8 mouse cellular contexts compared by ENCODE assay signal in genomic region chr9:58249592-58250192, GRCm38 (mm10). TPM values are rescaled to one million over a fixed set of nuclear protein-coding genes. Genes with fewer than 3 reads are reported as not detected.
A peak's percentile ranks its signal among the peaks of the same experiment; 100 is the strongest.
DNase-seq lines count a peak whose midpoint lies in the region; ATAC-seq and TF ChIP-seq lines count a peak whose summit lies in the region.

Gene Pml, minus strand, starts transcription at chr9:58249786.

- peak within 1 kb of the TSS; percentile 80 for H3K9ac ChIP-seq in heart, adult 2 months (ENCODE audit: low read depth, low read length)
- H3K9ac ChIP-seq in limb, embryonic 14.5 days (ENCODE audit: low read depth, low read length, severe bottlenecking) = peak within 1 kb of the TSS; percentile 70
- peak within 1 kb of the TSS; percentile 38 for H3K9ac ChIP-seq in midbrain, embryonic 15.5 days

- no peaks in the 10 kb centered on the region for H3K27me3 ChIP-seq in embryonic facial prominence, embryonic 10.5 days (replicated peaks; ENCODE audit: low read depth, poor library complexity, severe bottlenecking)
- no peaks in the 10 kb centered on the region for H3K27me3 ChIP-seq in heart, adult 2 months (ENCODE audit: control insufficient read depth, insufficient read depth, low read length)
- no peaks in the 10 kb centered on the region for H3K27me3 ChIP-seq in kidney, adult 2 months (replicated peaks; ENCODE audit: control insufficient read depth, insufficient read depth, low read length)
- H3K27me3 ChIP-seq in limb, embryonic 14.5 days (ENCODE audit: control insufficient read depth, insufficient read depth, low read length) = no peaks in the 10 kb centered on the region
- H3K27me3 ChIP-seq in midbrain, embryonic 15.5 days (replicated peaks) = no peaks in the 10 kb centered on the region

- peak within 1 kb of the TSS; percentile 62 for H3K4me3 ChIP-seq in embryonic facial prominence, embryonic 10.5 days
- peak within 1 kb of the TSS; percentile 58 for H3K4me3 ChIP-seq in heart, adult 2 months
- H3K4me3 ChIP-seq in kidney, adult 2 months (ENCODE audit: insufficient read depth, low read depth, low read length) = peak within 1 kb of the TSS; percentile 91
- peak within 1 kb of the TSS; percentile 56 for H3K4me3 ChIP-seq in limb, embryonic 14.5 days (replicated peaks; ENCODE audit: low read length)
- H3K4me3 ChIP-seq in midbrain, embryonic 15.5 days = peak within 1 kb of the TSS; percentile 37

- TF ChIP-seq CTCF in heart, adult 2 months (IDR thresholded peaks at IDR 0.05) = peak; percentile 40
- 0 out of 2 replicates have a peak, but pooled peaks have one; percentile 1 for TF ChIP-seq CTCF in kidney, adult 2 months (conservative IDR thresholded peaks at IDR 0.05; ENCODE audit: insufficient read depth, insufficient read length, low read depth, low read length)

- no peak for TF ChIP-seq EP300 in heart, adult 2 months (IDR thresholded peaks at IDR 0.05; ENCODE audit: insufficient read depth, low read depth, low read length)

- peak; percentile 62 to 64 for DNase-seq in left cerebral cortex, adult 18-20 months (ENCODE audit: low spot score in 2 of 2)
- DNase-seq in left cerebral cortex, adult 11 months (ENCODE audit: low spot score) = no peak
- DNase-seq in embryonic facial prominence, embryonic 10.5 days (ENCODE audit: low spot score) = peak; percentile 75
- peak; percentile 84 to 87 for DNase-seq in heart, adult 2 months
- peak; percentile 90 for DNase-seq in kidney, adult 2 months
- DNase-seq in limb, embryonic 14.5 days (ENCODE audit: low spot score) = peak; percentile 83
- DNase-seq in spleen, postnatal 14 days (ENCODE audit: low spot score in 2 of 2) = peak; percentile 70 to 74

- WGBS in embryonic facial prominence, embryonic 10.5 days = 1% methylated on average over 16 of the region's 16 CpGs
- 0% methylated on average over 16 of the region's 16 CpGs for WGBS in heart, adult 2 months
- WGBS in kidney, adult 2 months = under 1% methylated on average over 16 of the region's 16 CpGs
- WGBS in limb, embryonic 14.5 days = under 1% methylated on average over 16 of the region's 16 CpGs
- 2% methylated on average over 16 of the region's 16 CpGs for WGBS in midbrain, embryonic 15.5 days

- peaks cover 1% of the 10 kb centered on the region; the same call in 1 of the 2 replicates for H3K79me2 ChIP-seq in heart, adult 2 months (replicated peaks; ENCODE audit: control insufficient read depth, insufficient read depth, low read length)

- peak within 1 kb of the TSS; percentile 81 for H3K4me2 ChIP-seq in limb, embryonic 14.5 days (replicated peaks; ENCODE audit: low read depth, low read length, severe bottlenecking)
- H3K4me2 ChIP-seq in midbrain, embryonic 15.5 days = peak within 1 kb of the TSS; percentile 57

- H3K9me3 ChIP-seq in embryonic facial prominence, embryonic 10.5 days = no peaks in the 10 kb centered on the region
- H3K9me3 ChIP-seq in limb, embryonic 14.5 days (ENCODE audit: control insufficient read depth, low read length) = no peaks in the 10 kb centered on the region
- H3K9me3 ChIP-seq in midbrain, embryonic 15.5 days = no peaks in the 10 kb centered on the region

- peak; percentile 71 for ATAC-seq in limb, embryonic 14.5 days (ENCODE audit: low FRiP score, low read depth)
- ATAC-seq in midbrain, embryonic 15.5 days (replicated peaks) = no peak

- intact Hi-C loops in heart, adult 2 months (cut with DNase I) = no loop called here

- peak within 1 kb of the TSS; percentile 88 for H3K27ac ChIP-seq in embryonic facial prominence, embryonic 10.5 days (replicated peaks)
- H3K27ac ChIP-seq in heart, adult 2 months = peak within 1 kb of the TSS; percentile 86
- peak within 1 kb of the TSS; percentile 96 for H3K27ac ChIP-seq in kidney, adult 2 months (ENCODE audit: insufficient read depth, low read depth, low read length)
- peak within 1 kb of the TSS; percentile 91 for H3K27ac ChIP-seq in limb, embryonic 14.5 days (replicated peaks; ENCODE audit: low read depth, low read length)
- H3K27ac ChIP-seq in midbrain, embryonic 15.5 days = peak within 1 kb of the TSS; percentile 29; the same call in 1 of the 2 replicates

- H3K36me3 ChIP-seq in embryonic facial prominence, embryonic 10.5 days (replicated peaks) = peaks cover 4% of the 10 kb centered on the region; the same call in 1 of the 2 replicates
- peaks cover 10% of the 10 kb centered on the region for H3K36me3 ChIP-seq in heart, adult 2 months (ENCODE audit: control insufficient read depth, insufficient read depth, low read length)
- H3K36me3 ChIP-seq in kidney, adult 2 months (ENCODE audit: control insufficient read depth, insufficient read depth, low read length) = no peaks in the 10 kb centered on the region
- H3K36me3 ChIP-seq in limb, embryonic 14.5 days (ENCODE audit: control insufficient read depth, insufficient read depth, low read length) = no peaks in the 10 kb centered on the region; the same call in 1 of the 2 replicates
- H3K36me3 ChIP-seq in midbrain, embryonic 15.5 days (replicated peaks) = no peaks in the 10 kb centered on the region

- peaks cover 58% of the 10 kb centered on the region for H3K4me1 ChIP-seq in embryonic facial prominence, embryonic 10.5 days
- H3K4me1 ChIP-seq in heart, adult 2 months (ENCODE audit: control insufficient read depth, insufficient read depth, low read length) = peaks cover 14% of the 10 kb centered on the region
- H3K4me1 ChIP-seq in kidney, adult 2 months (ENCODE audit: control insufficient read depth, insufficient read depth, low read length) = peaks cover 9% of the 10 kb centered on the region; the same call in 1 of the 2 replicates
- H3K4me1 ChIP-seq in limb, embryonic 14.5 days (ENCODE audit: control insufficient read depth, insufficient read depth, low read length) = peaks cover 27% of the 10 kb centered on the region
- H3K4me1 ChIP-seq in midbrain, embryonic 15.5 days = peaks cover 34% of the 10 kb centered on the region

- peak; percentile 76 for TF ChIP-seq POLR2A in heart, adult 2 months (IDR thresholded peaks at IDR 0.05; ENCODE audit: insufficient read depth, low read depth, low read length)
- peak; percentile 19 for TF ChIP-seq POLR2A in kidney, adult 2 months (IDR thresholded peaks at IDR 0.05; ENCODE audit: low read depth, low read length)
- TF ChIP-seq POLR2A in limb, embryonic 14.5 days (IDR thresholded peaks at IDR 0.05; ENCODE audit: borderline replicate concordance, extremely low read depth, insufficient read depth, insufficient read length) = no peak; the same call in 1 of the 2 replicates

RNA-seq across cellular contexts. Expression of gene Pml, which starts in this region (rescaled TPM):
- 10 to 100 TPM; 17.2 to 17.7 TPM for total RNA-seq in left cerebral cortex, adult 18-20 months (2021)
- 17.2 and 17.6 TPM in 2 replicates for polyA plus RNA-seq in embryonic facial prominence, embryonic 10.5 days (2016; fragmentation: Nextera tagmentation; extraction: Ambion mirVana)
- total RNA-seq in heart, adult 2 months (2021) = 1 to 10 TPM; 7.5 to 8.2 TPM
- 10.4 and 10.5 TPM in 2 replicates for polyA plus RNA-seq in heart, adult 2 months (2012; rRNA removed)
- polyA plus RNA-seq in kidney, adult 2 months (2012; rRNA removed) = 27.0 and 27.6 TPM in 2 replicates
- 22.4 and 24.8 TPM in 2 replicates for polyA plus RNA-seq in limb, embryonic 14.5 days (2012; rRNA removed)
- polyA plus RNA-seq in limb, embryonic 14.5 days (2014; fragmentation: Nextera tagmentation; extraction: Ambion mirVana) = 15.4 and 18.4 TPM in 2 replicates
- 3.9 and 5.0 TPM in 2 replicates for polyA plus RNA-seq in midbrain, embryonic 15.5 days (2015; fragmentation: Nextera tagmentation; extraction: Ambion mirVana)

Comparison
In these comparisons a context has a peak if more than half of its experiments do, and no peak if none do; other contexts are left out.
1. H3K27ac ChIP-seq: peak in every context shown above with its lines; median percentile 96 in kidney, adult 2 months; 91 in limb, embryonic 14.5 days; 88 in embryonic facial prominence, embryonic 10.5 days; 86 in heart, adult 2 months; 29 in midbrain, embryonic 15.5 days.
2. H3K4me3 ChIP-seq: peak in every context shown above with its lines; median percentile 91 in kidney, adult 2 months; 62 in embryonic facial prominence, embryonic 10.5 days; 58 in heart, adult 2 months; 56 in limb, embryonic 14.5 days; 37 in midbrain, embryonic 15.5 days.